Mouse (Mus musculus): ENCODE measurements around the gene Tdg.

- TF ChIP-seq CTCF (IDR thresholded peaks at IDR 0.05; ENCODE audit: low read depth) (no peak), EP300 (optimal IDR thresholded peaks at IDR 0.05) (no peak)
Measured at GRCm38 (mm10) chr10:82662267-82662990, 32.8 kb downstream of the Tdg start.

Measured in stomach, postnatal 0 days (tissue).